Mouse (Mus musculus) limb, embryonic 14.5 days (tissue): ENCODE measurements around the gene AL732309.1. TPM values are rescaled to one million over a fixed set of nuclear protein-coding genes. Genes with fewer than 3 reads are reported as not detected.

Source experiments
- ATAC-seq: fragments of 200-750 bp; cut with Nextera tagmentation; 2 replicates; pipeline ENCODE4 v1.8.0; 2017; ENCODE audit warnings: low read depth, moderate number of reproducible peaks, moderate TSS enrichment; ENCODE audit not compliant: low FRiP score
- DNase-seq: peaks from one replicate; pipeline ENCODE4 v3.0.0-alpha.2; 2015; ENCODE audit warnings: low spot score
- H3K27ac ChIP-seq: fragments of 300-500 bp; sonication (generic); replicated peaks from 2 replicates; pipeline ENCODE4 v1.5.1; 2014; ENCODE audit warnings: low read depth, mild to moderate bottlenecking, low read length, moderate library complexity, mixed read lengths
- H3K27me3 ChIP-seq: fragments of 300-500 bp; sonication (generic); 2 replicates; pipeline ENCODE4 v1.6.1; 2014; ENCODE audit warnings: low read length, mixed read lengths; ENCODE audit not compliant: control insufficient read depth, insufficient read depth
- H3K36me3 ChIP-seq: fragments of 300-500 bp; sonication (generic); 2 replicates; pipeline ENCODE4 v1.6.1; 2014; ENCODE audit warnings: mild to moderate bottlenecking, low read length, moderate library complexity, mixed read lengths; ENCODE audit not compliant: control insufficient read depth, insufficient read depth
- H3K4me1 ChIP-seq: fragments of 300-500 bp; sonication (generic); 2 replicates; pipeline ENCODE4 v1.6.1; 2014; ENCODE audit warnings: antibody characterized with exemption, low read length, mixed read lengths; ENCODE audit not compliant: control insufficient read depth, insufficient read depth
- H3K4me2 ChIP-seq: fragments of 300-500 bp; sonication (generic); replicated peaks from 2 replicates; pipeline ENCODE4 v1.6.1; 2014; ENCODE audit warnings: low read depth, mild to moderate bottlenecking, low read length, moderate library complexity; ENCODE audit not compliant: severe bottlenecking
- H3K4me3 ChIP-seq: fragments of 300-500 bp; sonication (generic); replicated peaks from 2 replicates; pipeline ENCODE4 v1.5.1; 2014; ENCODE audit warnings: low read length
- H3K9ac ChIP-seq: fragments of 300-500 bp; sonication (generic); 2 replicates; pipeline ENCODE4 v1.6.1; 2014; ENCODE audit warnings: mild to moderate bottlenecking, low read depth, low read length, moderate library complexity; ENCODE audit not compliant: severe bottlenecking
- H3K9me3 ChIP-seq: fragments of 300-500 bp; sonication (generic); 2 replicates; pipeline ENCODE4 v1.6.1; 2016; ENCODE audit warnings: low read length; ENCODE audit not compliant: control insufficient read depth
- POLR2A ChIP-seq: fragments of 200-500 bp; IDR thresholded peaks from 2 replicates; pipeline ENCODE4 v1.8.0; 2012; ENCODE audit warnings: inconsistent platforms, mild to moderate bottlenecking, moderate library complexity, borderline replicate concordance; ENCODE audit not compliant: insufficient read depth, insufficient read length; ENCODE audit errors: extremely low read depth
- WGBS: fragments of 180-500 bp; shearing (Covaris S2); extraction: QIAGEN DNeasy Blood & Tissue Kit; methylation state at CpG from one replicate; pipeline ENCODE4 v1.1.7; 2014; 5-methylcytosine and 5-hydroxymethylcytosine counted together
- polyA plus RNA-seq, 2 experiments: library from polyadenylated mRNA; depleted of rRNA in 1 of 2; stranded (reverse) in 1 of 2; unstranded in 1 of 2; fragments of >200 nt; fragmentation: Nextera tagmentation in 1 of 2; extraction: Ambion mirVana in 1 of 2; gene quantifications; 2 replicates each; pipeline versions ENCODE4 v1.2.1 to v1.2.3; 2012 to 2014

Gene AL732309.1
- polyA plus RNA-seq, 2 experiments = 8.3 to 19.2 TPM

DNA sequence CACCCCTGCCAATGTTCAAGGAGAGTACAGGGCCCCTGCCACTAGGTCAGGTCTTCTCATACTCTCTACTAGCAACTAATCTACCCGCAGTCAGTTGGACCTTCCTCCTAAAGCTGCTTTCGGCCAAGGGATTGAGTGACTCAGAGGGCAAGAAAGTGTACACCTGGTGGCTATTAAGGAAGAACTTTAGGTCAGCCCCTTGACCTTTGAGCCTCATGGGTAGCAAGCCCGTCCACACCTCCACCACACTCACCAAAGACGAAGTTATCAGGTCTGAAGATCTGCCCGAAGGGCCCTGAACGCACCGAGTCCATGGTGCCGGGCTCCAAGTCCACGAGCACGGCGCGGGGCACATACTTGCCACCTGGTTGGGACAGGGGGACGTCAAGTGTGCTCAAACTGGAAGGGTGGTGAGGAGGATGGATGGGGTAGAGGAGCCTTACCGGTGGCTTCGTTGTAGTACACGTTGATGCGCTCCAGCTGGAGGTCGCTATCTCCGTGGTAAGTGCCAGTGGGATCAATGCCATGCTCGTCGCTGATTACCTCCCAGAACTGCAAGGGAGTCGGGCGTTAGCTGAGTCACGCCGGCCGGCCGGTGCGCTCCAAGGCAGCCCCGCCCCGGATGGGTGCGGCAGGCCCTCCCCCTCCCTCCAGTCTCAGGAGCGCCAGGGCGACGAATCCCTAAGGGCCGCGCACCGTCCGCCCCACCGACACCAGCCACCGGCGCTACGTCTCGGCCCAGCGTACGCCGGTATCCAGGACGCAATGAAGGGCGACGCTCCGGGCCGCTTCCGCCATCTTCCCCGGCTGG lies 22.8 kb downstream of the AL732309.1 start:
- Histone ChIP-seq H3K4me3 (peak overlapping the region; percentile 86), H3K4me2 (peak overlapping the region; percentile 57), H3K4me1 (peaks cover 11% of the 10 kb centered on the region), H3K27me3 (no peaks in the 10 kb centered on the region), H3K27ac (peak overlapping the region; percentile 79), H3K9ac (peak overlapping the region; percentile 76), H3K36me3 (peaks cover 9% of the 10 kb centered on the region; the same call in 1 of the 2 replicates), H3K9me3 (no peaks in the 10 kb centered on the region)
- DNase-seq = peak; percentile 54
- 0 out of 2 replicates have a peak, but pooled peaks have one; percentile 4 for ATAC-seq
- WGBS = 4% methylated on average over 35 of the region's 53 CpGs
- TF ChIP-seq POLR2A = no peak

DNA sequence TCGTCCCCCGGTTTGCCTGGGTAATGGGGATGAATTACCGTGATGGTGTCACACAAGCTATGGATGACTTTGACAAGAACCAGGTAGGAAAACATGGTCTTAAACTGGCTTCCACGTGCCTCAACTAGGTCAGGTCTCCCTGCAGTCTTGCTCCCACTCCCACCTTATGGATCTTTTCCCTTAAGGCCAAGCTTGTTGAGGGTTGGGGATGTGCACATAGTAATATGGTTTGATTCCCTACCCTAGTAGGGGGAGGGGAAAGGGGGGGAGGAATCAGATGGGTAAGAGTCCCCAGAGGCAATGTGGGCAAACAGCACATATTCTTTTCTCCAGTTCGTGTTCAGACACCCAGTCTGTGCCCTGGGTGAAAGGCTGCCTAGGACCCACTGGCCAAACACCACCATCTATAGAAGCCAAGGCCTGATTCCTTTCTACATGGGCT lies 25.3 kb downstream of the AL732309.1 start:
- Histone ChIP-seq H3K4me2 (no peak overlapping the region), H3K27me3 (no peaks in the 10 kb centered on the region), H3K36me3 (peaks cover 9% of the 10 kb centered on the region; the same call in 1 of the 2 replicates), H3K4me3 (no peak overlapping the region), H3K9ac (no peak overlapping the region), H3K27ac (no peak overlapping the region), H3K4me1 (peaks cover 10% of the 10 kb centered on the region), H3K9me3 (no peaks in the 10 kb centered on the region)
- TF ChIP-seq POLR2A = no peak
- ATAC-seq = no peak
- 67% methylated on average over 5 of the region's 5 CpGs for WGBS
- no peak for DNase-seq

DNA sequence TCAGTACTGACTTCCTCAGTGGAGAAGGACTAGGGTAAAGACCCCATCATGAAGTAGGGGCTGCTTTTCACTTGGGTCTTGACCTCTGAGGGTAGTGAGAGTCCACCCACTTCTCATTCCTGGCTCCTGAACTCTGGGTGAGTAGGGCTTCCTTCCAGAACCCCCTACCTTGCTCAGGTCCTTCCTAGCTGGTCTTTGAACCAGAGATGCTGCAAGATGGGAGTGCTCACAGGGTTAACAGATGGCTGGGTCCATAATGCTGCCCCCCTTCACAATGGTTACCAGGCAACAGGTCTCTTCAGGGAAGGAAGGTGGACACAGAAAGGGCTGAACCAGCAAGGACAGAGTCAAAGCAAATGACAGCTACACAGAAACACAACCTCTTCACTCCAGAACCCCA lies 28.2 kb downstream of the AL732309.1 start, which contains the start of gene Fam166a:
TSS of gene Fam166a (plus strand) at position 301 of the 400 bp plus-strand sequence.
- no peaks in the 10 kb centered on the region for H3K9me3 ChIP-seq
- H3K36me3 ChIP-seq = peaks cover 9% of the 10 kb centered on the region; the same call in 1 of the 2 replicates
- no peak within 1 kb of the TSS for H3K4me2 ChIP-seq
- no peak within 1 kb of the TSS for H3K4me3 ChIP-seq
- no peaks in the 10 kb centered on the region for H3K27me3 ChIP-seq
- DNase-seq (no peak), ATAC-seq (no peak)
- TF ChIP-seq POLR2A = no peak
- no peak within 1 kb of the TSS for H3K9ac ChIP-seq
- H3K27ac ChIP-seq = no peak within 1 kb of the TSS
- peaks cover 3% of the 10 kb centered on the region for H3K4me1 ChIP-seq

DNA sequence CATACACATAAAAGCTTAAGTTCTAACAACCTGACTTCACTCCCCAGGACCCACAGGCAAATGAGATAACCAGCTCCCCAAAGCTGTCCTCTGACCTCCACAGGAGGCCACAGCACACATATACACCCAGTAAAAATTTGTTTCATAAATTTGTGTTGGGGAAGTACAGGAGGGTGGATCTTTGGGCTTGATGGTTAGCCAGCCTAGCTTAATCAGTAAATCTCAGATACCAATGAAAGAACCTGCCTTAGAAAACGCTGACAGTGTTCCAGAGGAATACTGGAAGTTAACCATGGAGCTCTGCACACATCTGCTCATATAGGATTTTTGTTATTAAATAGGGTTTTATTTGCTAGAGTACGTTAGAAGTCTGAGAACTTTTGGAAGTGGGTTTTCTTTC lies 29.0 kb downstream of the AL732309.1 start:
- Histone ChIP-seq H3K36me3 (peaks cover 9% of the 10 kb centered on the region; the same call in 1 of the 2 replicates), H3K4me3 (no peak overlapping the region), H3K9ac (no peak overlapping the region), H3K9me3 (no peaks in the 10 kb centered on the region), H3K27ac (no peak overlapping the region), H3K4me1 (no peaks in the 10 kb centered on the region), H3K27me3 (no peaks in the 10 kb centered on the region), H3K4me2 (no peak overlapping the region)
- WGBS = 65% methylated on average over 2 of the region's 2 CpGs
- no peak for ATAC-seq
- TF ChIP-seq POLR2A = no peak
- DNase-seq = no peak

DNA sequence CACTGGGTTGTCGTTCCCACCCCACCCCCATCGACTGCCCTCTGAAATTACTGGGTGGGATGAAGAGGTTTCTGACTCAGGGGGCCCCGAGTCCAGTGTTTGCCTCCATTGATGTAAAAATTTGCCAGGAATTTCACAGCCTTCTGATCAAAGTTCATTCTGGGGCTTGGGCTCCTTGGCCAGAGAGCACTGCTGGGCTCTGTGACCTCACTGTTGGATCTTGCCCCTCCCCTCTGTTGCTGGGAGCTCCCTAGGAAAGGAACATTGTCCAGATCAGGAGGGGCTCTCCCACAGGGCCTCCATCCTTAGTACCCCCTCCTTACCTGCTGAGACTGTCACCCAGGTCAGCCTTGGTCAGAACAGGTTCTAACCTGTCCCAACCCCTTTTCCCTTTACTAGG lies 32.2 kb downstream of the AL732309.1 start, which contains the start of gene Stpg3:
TSS of gene Stpg3 (minus strand) at position 194 of the 400 bp plus-strand sequence.
- peaks cover 15% of the 10 kb centered on the region; the same call in 1 of the 2 replicates for H3K4me1 ChIP-seq
- no peak within 1 kb of the TSS for H3K27ac ChIP-seq
- no peak for ATAC-seq
- no peak within 1 kb of the TSS for H3K4me3 ChIP-seq
- WGBS = 70% methylated on average over 3 of the region's 3 CpGs
- no peak within 1 kb of the TSS for H3K4me2 ChIP-seq
- TF ChIP-seq POLR2A = no peak
- H3K9me3 ChIP-seq = no peaks in the 10 kb centered on the region
- H3K27me3 ChIP-seq = no peaks in the 10 kb centered on the region
- H3K36me3 ChIP-seq = peaks cover 3% of the 10 kb centered on the region; the same call in 1 of the 2 replicates
- no peak for DNase-seq
- H3K9ac ChIP-seq = no peak within 1 kb of the TSS
